Mouse (Mus musculus): ENCODE measurements around the gene Kcnh7.
A peak's percentile ranks its signal among the peaks of the same experiment; 100 is the strongest.
"Not testable (repeated sequence)": the region's sequence is repeated elsewhere in the genome, so short reads cannot be mapped to it uniquely, and the experiment has no call there.

Gene Kcnh7

GRCm38 (mm10) chr2:62715260-62715659, 468.8 kb downstream of the Kcnh7 start:
- no peak for DNase-seq

GRCm38 (mm10) chr2:62714362-62714761, 469.7 kb downstream of the Kcnh7 start:
- DNase-seq = not testable (repeated sequence)

- DNase-seq = no peak
These were observed 474.5 kb downstream of the Kcnh7 start for GRCm38 (mm10) chr2:62709633-62710032.

- DNase-seq = no peak
These were observed 477.8 kb downstream of the Kcnh7 start for GRCm38 (mm10) chr2:62706313-62706712.

GRCm38 (mm10) chr2:62685934-62686333, 498.2 kb downstream of the Kcnh7 start:
- no peak for DNase-seq

- no peak for DNase-seq
These were observed 499.0 kb downstream of the Kcnh7 start for GRCm38 (mm10) chr2:62684989-62685595.

GRCm38 (mm10) chr2:62681667-62682066, 502.4 kb downstream of the Kcnh7 start:
- DNase-seq = no peak

- DNase-seq = no peak
These were observed 511.3 kb downstream of the Kcnh7 start for GRCm38 (mm10) chr2:62672788-62673187.

GRCm38 (mm10) chr2:62670767-62671166, 513.3 kb downstream of the Kcnh7 start:
- no peak for DNase-seq

- no peak for DNase-seq
These were observed 513.8 kb downstream of the Kcnh7 start for GRCm38 (mm10) chr2:62670301-62670700.

- DNase-seq = no peak
These were observed 514.2 kb downstream of the Kcnh7 start for GRCm38 (mm10) chr2:62669848-62670247.

GRCm38 (mm10) chr2:62665536-62665935, 518.6 kb downstream of the Kcnh7 start:
- no peak for DNase-seq

- DNase-seq = peak; percentile 10
These were observed 519.2 kb downstream of the Kcnh7 start for GRCm38 (mm10) chr2:62664839-62665238.

GRCm38 (mm10) chr2:62664135-62664670, 519.9 kb downstream of the Kcnh7 start, which contains the start of gene Gca:
Gene Gca (plus strand): TSS chr2:62664285.
- DNase-seq = peak; percentile 87

GRCm38 (mm10) chr2:62662560-62662959, 521.5 kb downstream of the Kcnh7 start:
- DNase-seq = peak; percentile 37

GRCm38 (mm10) chr2:62660565-62660964, 523.5 kb downstream of the Kcnh7 start:
- peak; percentile 12 for DNase-seq

GRCm38 (mm10) chr2:62656072-62656471, 528.0 kb downstream of the Kcnh7 start:
- DNase-seq = no peak

- DNase-seq = peak; percentile 81
These were observed 529.4 kb downstream of the Kcnh7 start for GRCm38 (mm10) chr2:62654519-62655338.

- no peak for DNase-seq
These were observed 531.6 kb downstream of the Kcnh7 start for GRCm38 (mm10) chr2:62652466-62652865.

- DNase-seq = no peak
These were observed 532.2 kb downstream of the Kcnh7 start for GRCm38 (mm10) chr2:62651890-62652289.

GRCm38 (mm10) chr2:62646671-62647289, 537.3 kb downstream of the Kcnh7 start:
- no peak for DNase-seq

- peak; percentile 81 for DNase-seq
These were observed 538.0 kb downstream of the Kcnh7 start, which contains the start of gene Ifih1 for GRCm38 (mm10) chr2:62646014-62646645. Gene Ifih1 (minus strand): TSS chr2:62646255.

- peak; percentile 19 for DNase-seq
These were observed 538.6 kb downstream of the Kcnh7 start for GRCm38 (mm10) chr2:62645475-62645874.
